Mouse (Mus musculus) stomach, postnatal 0 days (tissue): ENCODE results near the gene Galnt7.

Experiments used
- CTCF ChIP-seq: IDR thresholded peaks from 2 replicates; pipeline ENCODE4 v1.5.1; 2016; ENCODE audit warnings: antibody characterized with exemption, low read depth, mild to moderate bottlenecking, moderate library complexity
- EP300 ChIP-seq: optimal IDR thresholded peaks from 2 replicates; pipeline ENCODE3; 2016; ENCODE audit warnings: antibody characterized with exemption

- TF ChIP-seq CTCF = no peak
- no peak for TF ChIP-seq EP300
Observed at GRCm38 (mm10) chr8:57628787-57629664, 23.8 kb downstream of the Galnt7 start.
